Mouse (Mus musculus) limb, embryonic 15.5 days (tissue): ENCODE results near the gene Nudt15. TPM values are rescaled to one million over a fixed set of nuclear protein-coding genes. Genes with fewer than 3 reads are reported as not detected.
"Not testable (repeated sequence)": the region's sequence is repeated elsewhere in the genome, so short reads cannot be mapped to it uniquely, and the experiment has no call there.

Source experiments
- ATAC-seq: fragments of 200-750 bp; cut with Nextera tagmentation; 2 replicates; pipeline ENCODE4 v1.8.0; 2017; ENCODE audit warnings: low read depth, moderate TSS enrichment; ENCODE audit not compliant: insufficient number of reproducible peaks, low FRiP score, low TSS enrichment
- H3K27ac ChIP-seq: fragments of 300-500 bp; sonication (generic); 2 replicates; pipeline ENCODE4 v1.5.1; 2015; ENCODE audit warnings: moderate library complexity, mild to moderate bottlenecking, inconsistent platforms
- H3K27me3 ChIP-seq: fragments of 300-500 bp; sonication (generic); 2 replicates; pipeline ENCODE4 v1.6.1; 2015; ENCODE audit warnings: inconsistent platforms
- H3K36me3 ChIP-seq: fragments of 300-500 bp; sonication (generic); 2 replicates; pipeline ENCODE4 v1.6.1; 2015; ENCODE audit warnings: inconsistent platforms
- H3K4me1 ChIP-seq: fragments of 300-500 bp; sonication (generic); 2 replicates; pipeline ENCODE4 v1.6.1; 2015; ENCODE audit warnings: inconsistent platforms
- H3K4me2 ChIP-seq: fragments of 300-500 bp; sonication (generic); 2 replicates; pipeline ENCODE4 v1.6.1; 2015; ENCODE audit warnings: mild to moderate bottlenecking, inconsistent platforms
- H3K4me3 ChIP-seq: fragments of 300-500 bp; sonication (generic); 2 replicates; pipeline ENCODE4 v1.5.1; 2015; ENCODE audit warnings: mild to moderate bottlenecking, inconsistent platforms
- H3K9ac ChIP-seq: fragments of 300-500 bp; sonication (generic); 2 replicates; pipeline ENCODE4 v1.6.1; 2015; ENCODE audit warnings: inconsistent platforms
- H3K9me3 ChIP-seq: fragments of 300-500 bp; sonication (generic); 2 replicates; pipeline ENCODE4 v1.6.1; 2016; ENCODE audit warnings: inconsistent platforms
- WGBS: fragments of 180-500 bp; shearing (Covaris S2); methylation state at CpG from one replicate; pipeline ENCODE4 v1.1.7; 2015; 5-methylcytosine and 5-hydroxymethylcytosine counted together
- polyA plus RNA-seq: library from polyadenylated mRNA; unstranded; fragments of >200 nt; fragmentation: Nextera tagmentation; extraction: Ambion mirVana; gene quantifications from 2 replicates; pipeline ENCODE4 v1.2.1, GENCODE M21; 2015

Gene Nudt15
- polyA plus RNA-seq, 1 experiment from 2014 or later: 4.7 TPM

GRCm38 (mm10) chr14:73547034-73547433 is 1.0 kb downstream of the Nudt15 start:
- Histone ChIP-seq H3K9me3 (no peaks in the 10 kb centered on the region), H3K27me3 (no peaks in the 10 kb centered on the region), H3K9ac (no peak overlapping the region), H3K36me3 (no peaks in the 10 kb centered on the region), H3K4me2 (no peak overlapping the region), H3K27ac (no peak overlapping the region), H3K4me3 (no peak overlapping the region), H3K4me1 (peaks cover under 1% of the 10 kb centered on the region; the same call in 1 of the 2 replicates)
- 63% methylated on average over 4 of the region's 4 CpGs for WGBS
- no peak for ATAC-seq

- WGBS: 39% methylated on average over 6 of the region's 6 CpGs
- H3K9ac ChIP-seq: no peak overlapping the region
- no peaks in the 10 kb centered on the region for H3K4me1 ChIP-seq
- no peaks in the 10 kb centered on the region for H3K27me3 ChIP-seq
- H3K36me3 ChIP-seq: no peaks in the 10 kb centered on the region
- no peak overlapping the region for H3K27ac ChIP-seq
- no peaks in the 10 kb centered on the region for H3K9me3 ChIP-seq
- no peak for ATAC-seq
- H3K4me2 ChIP-seq: no peak overlapping the region
- no peak overlapping the region for H3K4me3 ChIP-seq
These were observed 4.3 kb downstream of the Nudt15 start for GRCm38 (mm10) chr14:73543781-73544180.

GRCm38 (mm10) chr14:73535641-73536040 is 12.4 kb downstream of the Nudt15 start:
- Histone ChIP-seq H3K27ac (no peak overlapping the region), H3K36me3 (no peaks in the 10 kb centered on the region), H3K4me2 (no peak overlapping the region), H3K4me3 (no peak overlapping the region), H3K9me3 (no peaks in the 10 kb centered on the region), H3K9ac (no peak overlapping the region), H3K27me3 (no peaks in the 10 kb centered on the region), H3K4me1 (no peaks in the 10 kb centered on the region)
- 80% methylated on average over 2 of the region's 2 CpGs for WGBS
- no peak for ATAC-seq

- WGBS: 60% methylated on average over 6 of the region's 6 CpGs
These were observed 14.1 kb downstream of the Nudt15 start for GRCm38 (mm10) chr14:73533755-73534465.

GRCm38 (mm10) chr14:73528661-73529060 is 19.4 kb downstream of the Nudt15 start:
- H3K9ac ChIP-seq, H3K9me3 ChIP-seq, ATAC-seq, H3K4me2 ChIP-seq, H3K4me3 ChIP-seq, H3K27ac ChIP-seq, H3K27me3 ChIP-seq, H3K4me1 ChIP-seq, H3K36me3 ChIP-seq: not testable (repeated sequence)
- WGBS: 86% methylated on average over 3 of the region's 3 CpGs

More at GRCm38 (mm10) chr14:73533755-73534465, 14.1 kb downstream of the Nudt15 start:
- Histone ChIP-seq H3K9ac (no peak overlapping the region), H3K27ac (no peak overlapping the region), H3K27me3 (no peaks in the 10 kb centered on the region), H3K36me3 (no peaks in the 10 kb centered on the region), H3K4me2 (no peak overlapping the region), H3K4me3 (no peak overlapping the region), H3K4me1 (no peaks in the 10 kb centered on the region), H3K9me3 (no peaks in the 10 kb centered on the region)
- ATAC-seq: no peak

- peak; percentile 97 for ATAC-seq
- H3K27ac ChIP-seq: peak within 1 kb of the TSS; percentile 89
- under 1% methylated on average over 41 of the region's 41 CpGs for WGBS
- H3K36me3 ChIP-seq: no peaks in the 10 kb centered on the region
- no peaks in the 10 kb centered on the region for H3K9me3 ChIP-seq
- no peaks in the 10 kb centered on the region for H3K4me1 ChIP-seq
- 0 out of 2 replicates have a peak, but pooled peaks cover 4% of the 10 kb centered on the region for H3K27me3 ChIP-seq
- peak within 1 kb of the TSS; percentile 39; the same call in 1 of the 2 replicates for H3K4me2 ChIP-seq
- peak within 1 kb of the TSS; percentile 53 for H3K4me3 ChIP-seq
- peak within 1 kb of the TSS; percentile 44; the same call in 1 of the 2 replicates for H3K9ac ChIP-seq
These were observed 23.1 kb downstream of the Nudt15 start, which contains the start of gene Sucla2 for GRCm38 (mm10) chr14:73524766-73525448. TSS of gene Sucla2 (plus strand) at chr14:73525319.

- Histone ChIP-seq H3K9me3 (no peaks in the 10 kb centered on the region), H3K4me2 (peak overlapping the region; percentile 39; the same call in 1 of the 2 replicates), H3K27me3 (0 out of 2 replicates have a peak, but pooled peaks cover 4% of the 10 kb centered on the region), H3K9ac (no peak overlapping the region), H3K27ac (no peak overlapping the region), H3K36me3 (no peaks in the 10 kb centered on the region), H3K4me1 (no peaks in the 10 kb centered on the region), H3K4me3 (no peak overlapping the region)
- 68% methylated on average over 3 of the region's 3 CpGs for WGBS
- ATAC-seq: no peak
These were observed 23.9 kb downstream of the Nudt15 start for GRCm38 (mm10) chr14:73524136-73524535.

GRCm38 (mm10) chr14:73509765-73510423 is 38.1 kb downstream of the Nudt15 start, which contains the start of gene Med4:
TSS of gene Med4 (plus strand) at chr14:73510025.
- H3K27ac ChIP-seq: peak within 1 kb of the TSS; percentile 69
- 1% methylated on average over 41 of the region's 41 CpGs for WGBS

GRCm38 (mm10) chr14:73508630-73509395 is 39.2 kb downstream of the Nudt15 start:
- H3K27me3 ChIP-seq: no peaks in the 10 kb centered on the region
- no peak overlapping the region for H3K27ac ChIP-seq
- H3K4me3 ChIP-seq: no peak overlapping the region
- 92% methylated on average over 6 of the region's 6 CpGs for WGBS
- ATAC-seq: no peak
- H3K4me1 ChIP-seq: peaks cover 22% of the 10 kb centered on the region
- H3K4me2 ChIP-seq: no peak overlapping the region
- no peaks in the 10 kb centered on the region for H3K9me3 ChIP-seq
- peaks cover 19% of the 10 kb centered on the region for H3K36me3 ChIP-seq
- H3K9ac ChIP-seq: no peak overlapping the region

More at GRCm38 (mm10) chr14:73509765-73510423, 38.1 kb downstream of the Nudt15 start, which contains the start of gene Med4:
- H3K4me1 ChIP-seq: peaks cover 22% of the 10 kb centered on the region
- H3K36me3 ChIP-seq: peaks cover 26% of the 10 kb centered on the region
- ATAC-seq: peak; percentile 92
- peak within 1 kb of the TSS; percentile 97 for H3K4me3 ChIP-seq
- peak within 1 kb of the TSS; percentile 85 for H3K9ac ChIP-seq
- peak within 1 kb of the TSS; percentile 78 for H3K4me2 ChIP-seq
- H3K27me3 ChIP-seq: no peaks in the 10 kb centered on the region
- no peaks in the 10 kb centered on the region for H3K9me3 ChIP-seq

GRCm38 (mm10) chr14:73507702-73508376 is 40.2 kb downstream of the Nudt15 start:
- H3K9ac ChIP-seq: no peak overlapping the region
- H3K4me2 ChIP-seq: no peak overlapping the region
- peaks cover 25% of the 10 kb centered on the region for H3K4me1 ChIP-seq
- ATAC-seq: no peak
- H3K4me3 ChIP-seq: no peak overlapping the region
- H3K27me3 ChIP-seq: no peaks in the 10 kb centered on the region
- no peaks in the 10 kb centered on the region for H3K9me3 ChIP-seq
- 59% methylated on average over 11 of the region's 11 CpGs for WGBS
- H3K27ac ChIP-seq: no peak overlapping the region
- peaks cover 12% of the 10 kb centered on the region for H3K36me3 ChIP-seq

- Histone ChIP-seq H3K27ac (no peak overlapping the region), H3K4me2 (no peak overlapping the region), H3K4me3 (no peak overlapping the region), H3K9me3 (no peaks in the 10 kb centered on the region), H3K36me3 (peaks cover 7% of the 10 kb centered on the region; the same call in 1 of the 2 replicates), H3K9ac (no peak overlapping the region), H3K27me3 (no peaks in the 10 kb centered on the region), H3K4me1 (peaks cover 27% of the 10 kb centered on the region)
- no peak for ATAC-seq
- WGBS: 77% methylated on average over 15 of the region's 15 CpGs
These were observed 40.8 kb downstream of the Nudt15 start for GRCm38 (mm10) chr14:73507200-73507599.
